Mouse (Mus musculus) thymus, adult 18-20 months (tissue): Measurements from ENCODE around the gene Prmt7.

Experiments used
- DNase-seq, 2 experiments: peaks; one replicate each; pipeline ENCODE4 v3.0.0; 2022; ENCODE audit warnings: mixed read lengths in 2 of 2

The Prmt7 gene

GRCm38 (mm10) chr8:106292484-106293396 is 82.0 kb downstream of the Prmt7 start:
- DNase-seq: no peak

GRCm38 (mm10) chr8:106298261-106298660 is 87.5 kb downstream of the Prmt7 start:
- DNase-seq: no peak

GRCm38 (mm10) chr8:106298846-106299245 is 88.1 kb downstream of the Prmt7 start:
- no peak for DNase-seq

GRCm38 (mm10) chr8:106299686-106300085 is 89.0 kb downstream of the Prmt7 start:
- DNase-seq: no peak

GRCm38 (mm10) chr8:106300739-106301715 is 90.3 kb downstream of the Prmt7 start:
- DNase-seq: no peak
